Mouse (Mus musculus) liver, adult 2 months (tissue): ENCODE measurements around the gene Nol4l.

ENCODE experiments used
- CTCF ChIP-seq: fragments of 200-500 bp; IDR thresholded peaks from 2 replicates; pipeline ENCODE4 v1.5.1; 2011; ENCODE audit warnings: low read depth, low read length, control low read depth
- POLR2A ChIP-seq: fragments of 200-500 bp; IDR thresholded peaks from 2 replicates; pipeline ENCODE4 v1.6.1; 2011; ENCODE audit warnings: low read length, control low read depth; ENCODE audit not compliant: insufficient read depth; ENCODE audit errors: extremely low read depth

GRCm38 (mm10) chr2:153457467-153457866 lies 72.3 kb downstream of the Nol4l start:
- TF ChIP-seq CTCF (no peak), POLR2A (no peak)
